Mouse (Mus musculus): ENCODE measurements around the gene Slfn4. TPM values are rescaled to one million over a fixed set of nuclear protein-coding genes. Genes with fewer than 3 reads are reported as not detected.
"Not testable (repeated sequence)": the region's sequence is repeated elsewhere in the genome, so short reads cannot be mapped to it uniquely, and the experiment has no call there.

Slfn4 gene
- polyA plus RNA-seq, 1 experiment from 2014 or later = not detected

- Histone ChIP-seq H3K4me2 (ENCODE audit: low read length) (no peak overlapping the region), H3K27me3 (replicated peaks; ENCODE audit: control insufficient read depth, insufficient read depth, low read length) (no peaks in the 10 kb centered on the region), H3K9ac (replicated peaks; ENCODE audit: low read depth, low read length) (no peak overlapping the region), H3K4me3 (replicated peaks; ENCODE audit: low read length) (no peak overlapping the region), H3K4me1 (replicated peaks; ENCODE audit: control insufficient read depth, insufficient read depth, low read length) (no peaks in the 10 kb centered on the region), H3K27ac (ENCODE audit: low read length) (no peak overlapping the region), H3K9me3 (ENCODE audit: control insufficient read depth, low read length) (no peaks in the 10 kb centered on the region), H3K36me3 (ENCODE audit: control insufficient read depth, insufficient read depth) (no peaks in the 10 kb centered on the region)
- WGBS = 84% methylated on average over 7 of the region's 7 CpGs
- ATAC-seq = no peak
These were observed 48.4 kb downstream of the Slfn4 start for GRCm38 (mm10) chr11:83223367-83223766.

- not testable (repeated sequence) for H3K36me3 ChIP-seq (ENCODE audit: control insufficient read depth, insufficient read depth); ATAC-seq; H3K27ac ChIP-seq (ENCODE audit: low read length); H3K4me1 ChIP-seq (replicated peaks; ENCODE audit: control insufficient read depth, insufficient read depth, low read length); H3K4me3 ChIP-seq (replicated peaks; ENCODE audit: low read length); H3K4me2 ChIP-seq (ENCODE audit: low read length); H3K9me3 ChIP-seq (ENCODE audit: control insufficient read depth, low read length); H3K9ac ChIP-seq (replicated peaks; ENCODE audit: low read depth, low read length); H3K27me3 ChIP-seq (replicated peaks; ENCODE audit: control insufficient read depth, insufficient read depth, low read length)
- 88% methylated on average over 5 of the region's 5 CpGs for WGBS
These were observed 48.8 kb downstream of the Slfn4 start for GRCm38 (mm10) chr11:83223793-83224192.

- Histone ChIP-seq H3K4me1 (replicated peaks; ENCODE audit: control insufficient read depth, insufficient read depth, low read length) (no peaks in the 10 kb centered on the region), H3K9ac (replicated peaks; ENCODE audit: low read depth, low read length) (no peak overlapping the region), H3K27ac (ENCODE audit: low read length) (no peak overlapping the region), H3K4me2 (ENCODE audit: low read length) (no peak overlapping the region), H3K27me3 (replicated peaks; ENCODE audit: control insufficient read depth, insufficient read depth, low read length) (no peaks in the 10 kb centered on the region), H3K36me3 (ENCODE audit: control insufficient read depth, insufficient read depth) (no peaks in the 10 kb centered on the region), H3K9me3 (ENCODE audit: control insufficient read depth, low read length) (no peaks in the 10 kb centered on the region), H3K4me3 (replicated peaks; ENCODE audit: low read length) (no peak overlapping the region)
- 90% methylated on average over 9 of the region's 9 CpGs for WGBS
- no peak for ATAC-seq
These were observed 49.2 kb downstream of the Slfn4 start for GRCm38 (mm10) chr11:83224217-83224616.

- no peak overlapping the region for H3K9ac ChIP-seq (replicated peaks; ENCODE audit: low read depth, low read length)
- H3K9me3 ChIP-seq (ENCODE audit: control insufficient read depth, low read length) = no peaks in the 10 kb centered on the region
- H3K36me3 ChIP-seq (ENCODE audit: control insufficient read depth, insufficient read depth) = no peaks in the 10 kb centered on the region
- no peaks in the 10 kb centered on the region for H3K4me1 ChIP-seq (replicated peaks; ENCODE audit: control insufficient read depth, insufficient read depth, low read length)
- no peak overlapping the region for H3K4me2 ChIP-seq (ENCODE audit: low read length)
- H3K4me3 ChIP-seq (replicated peaks; ENCODE audit: low read length) = no peak overlapping the region
- H3K27ac ChIP-seq (ENCODE audit: low read length) = no peak overlapping the region
- 83% methylated on average over 3 of the region's 3 CpGs for WGBS
- no peaks in the 10 kb centered on the region for H3K27me3 ChIP-seq (replicated peaks; ENCODE audit: control insufficient read depth, insufficient read depth, low read length)
- no peak for ATAC-seq
These were observed 49.8 kb downstream of the Slfn4 start for GRCm38 (mm10) chr11:83224750-83225149.

- 93% methylated on average over 9 of the region's 9 CpGs for WGBS
- no peak for ATAC-seq
- no peak overlapping the region for H3K4me2 ChIP-seq (ENCODE audit: low read length)
- no peak overlapping the region for H3K27ac ChIP-seq (ENCODE audit: low read length)
- H3K9ac ChIP-seq (replicated peaks; ENCODE audit: low read depth, low read length) = no peak overlapping the region
- no peaks in the 10 kb centered on the region for H3K4me1 ChIP-seq (replicated peaks; ENCODE audit: control insufficient read depth, insufficient read depth, low read length)
- no peaks in the 10 kb centered on the region for H3K9me3 ChIP-seq (ENCODE audit: control insufficient read depth, low read length)
- no peak overlapping the region for H3K4me3 ChIP-seq (replicated peaks; ENCODE audit: low read length)
- no peaks in the 10 kb centered on the region for H3K27me3 ChIP-seq (replicated peaks; ENCODE audit: control insufficient read depth, insufficient read depth, low read length)
- no peaks in the 10 kb centered on the region for H3K36me3 ChIP-seq (ENCODE audit: control insufficient read depth, insufficient read depth)
These were observed 50.5 kb downstream of the Slfn4 start for GRCm38 (mm10) chr11:83225371-83225960.

GRCm38 (mm10) chr11:83227926-83228723, 53.1 kb downstream of the Slfn4 start:
- H3K27me3 ChIP-seq (replicated peaks; ENCODE audit: control insufficient read depth, insufficient read depth, low read length) = no peaks in the 10 kb centered on the region
- no peak overlapping the region for H3K4me3 ChIP-seq (replicated peaks; ENCODE audit: low read length)
- H3K9me3 ChIP-seq (ENCODE audit: control insufficient read depth, low read length) = no peaks in the 10 kb centered on the region
- no peak for ATAC-seq
- no peak overlapping the region for H3K27ac ChIP-seq (ENCODE audit: low read length)
- 88% methylated on average over 7 of the region's 7 CpGs for WGBS
- H3K4me2 ChIP-seq (ENCODE audit: low read length) = no peak overlapping the region
- H3K4me1 ChIP-seq (replicated peaks; ENCODE audit: control insufficient read depth, insufficient read depth, low read length) = no peaks in the 10 kb centered on the region
- no peaks in the 10 kb centered on the region for H3K36me3 ChIP-seq (ENCODE audit: control insufficient read depth, insufficient read depth)
- H3K9ac ChIP-seq (replicated peaks; ENCODE audit: low read depth, low read length) = no peak overlapping the region

- H3K27ac ChIP-seq (ENCODE audit: low read length) = no peak overlapping the region
- WGBS = 64% methylated on average over 3 of the region's 3 CpGs
- H3K9ac ChIP-seq (replicated peaks; ENCODE audit: low read depth, low read length) = no peak overlapping the region
- H3K27me3 ChIP-seq (replicated peaks; ENCODE audit: control insufficient read depth, insufficient read depth, low read length) = no peaks in the 10 kb centered on the region
- H3K4me3 ChIP-seq (replicated peaks; ENCODE audit: low read length) = no peak overlapping the region
- no peak overlapping the region for H3K4me2 ChIP-seq (ENCODE audit: low read length)
- no peak for ATAC-seq
- no peaks in the 10 kb centered on the region for H3K36me3 ChIP-seq (ENCODE audit: control insufficient read depth, insufficient read depth)
- no peaks in the 10 kb centered on the region for H3K9me3 ChIP-seq (ENCODE audit: control insufficient read depth, low read length)
- H3K4me1 ChIP-seq (replicated peaks; ENCODE audit: control insufficient read depth, insufficient read depth, low read length) = no peaks in the 10 kb centered on the region
These were observed 56.0 kb downstream of the Slfn4 start for GRCm38 (mm10) chr11:83230966-83231365.

- ATAC-seq; H3K27me3 ChIP-seq (replicated peaks; ENCODE audit: control insufficient read depth, insufficient read depth, low read length); H3K4me2 ChIP-seq (ENCODE audit: low read length); H3K9me3 ChIP-seq (ENCODE audit: control insufficient read depth, low read length); H3K36me3 ChIP-seq (ENCODE audit: control insufficient read depth, insufficient read depth); H3K9ac ChIP-seq (replicated peaks; ENCODE audit: low read depth, low read length); H3K4me3 ChIP-seq (replicated peaks; ENCODE audit: low read length); H3K4me1 ChIP-seq (replicated peaks; ENCODE audit: control insufficient read depth, insufficient read depth, low read length); H3K27ac ChIP-seq (ENCODE audit: low read length): not testable (repeated sequence)
- WGBS = 42% methylated on average over 5 of the region's 5 CpGs
These were observed 58.6 kb downstream of the Slfn4 start for GRCm38 (mm10) chr11:83233621-83234020.

GRCm38 (mm10) chr11:83237390-83237789, 62.4 kb downstream of the Slfn4 start:
- ATAC-seq; H3K27me3 ChIP-seq (replicated peaks; ENCODE audit: control insufficient read depth, insufficient read depth, low read length); H3K4me3 ChIP-seq (replicated peaks; ENCODE audit: low read length); H3K36me3 ChIP-seq (ENCODE audit: control insufficient read depth, insufficient read depth); H3K4me2 ChIP-seq (ENCODE audit: low read length); H3K9ac ChIP-seq (replicated peaks; ENCODE audit: low read depth, low read length); H3K27ac ChIP-seq (ENCODE audit: low read length); H3K9me3 ChIP-seq (ENCODE audit: control insufficient read depth, low read length); H3K4me1 ChIP-seq (replicated peaks; ENCODE audit: control insufficient read depth, insufficient read depth, low read length): not testable (repeated sequence)
- WGBS = 86% methylated on average over 9 of the region's 9 CpGs

Measured in forebrain, embryonic 16.5 days (tissue).